Mouse (Mus musculus): ENCODE results near the gene Carm1. TPM values are rescaled to one million over a fixed set of nuclear protein-coding genes. Genes with fewer than 3 reads are reported as not detected.
"Not testable (repeated sequence)": the region's sequence is repeated elsewhere in the genome, so short reads cannot be mapped to it uniquely, and the experiment has no call there.

Gene Carm1
- total RNA-seq, 4 experiments from 2014 or later = 70.9 to 75.8 (median 73.3) TPM

- DNase-seq (ENCODE audit: low spot score) = no peak
These were observed 9.7 kb upstream of the Carm1 start for GRCm38 (mm10) chr9:21537009-21537408.

DNA sequence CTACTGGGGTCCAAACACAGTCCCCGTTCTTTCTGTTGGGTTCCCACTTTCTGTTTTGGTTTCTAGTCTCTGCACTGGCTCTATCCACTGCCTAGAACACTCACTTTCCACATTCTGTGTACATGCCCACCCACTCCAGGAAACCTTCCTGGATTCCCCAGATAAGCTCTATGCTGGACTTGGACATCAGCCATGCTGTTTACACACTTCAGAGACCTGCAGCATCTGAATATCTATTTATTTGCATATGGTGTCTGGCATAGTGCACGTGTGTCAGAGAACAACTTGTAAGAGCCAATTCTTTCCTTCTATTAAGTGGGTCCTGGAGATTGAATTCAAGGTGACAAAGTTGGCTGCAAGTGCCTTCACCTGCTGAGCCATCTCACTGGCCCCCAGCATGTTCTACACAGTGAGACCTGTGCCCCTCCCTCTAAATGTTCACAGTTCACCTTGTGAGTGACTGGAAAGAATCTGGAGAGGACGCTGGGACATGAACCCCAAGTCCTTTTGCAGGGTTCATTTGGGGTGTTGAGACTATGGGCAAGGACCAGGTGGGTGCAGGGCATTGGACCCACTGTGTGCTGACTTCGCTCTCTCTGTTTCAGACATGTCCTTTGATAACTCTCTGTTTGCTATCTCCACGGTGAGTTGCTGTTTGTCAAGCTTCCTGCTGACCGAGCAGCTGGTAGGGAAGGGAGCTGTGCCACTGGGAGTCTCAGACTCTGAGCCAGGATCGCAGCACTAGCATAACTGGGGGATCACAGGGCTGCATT is 6.5 kb upstream of the Carm1 start:
- DNase-seq (ENCODE audit: low spot score) = no peak

DNA sequence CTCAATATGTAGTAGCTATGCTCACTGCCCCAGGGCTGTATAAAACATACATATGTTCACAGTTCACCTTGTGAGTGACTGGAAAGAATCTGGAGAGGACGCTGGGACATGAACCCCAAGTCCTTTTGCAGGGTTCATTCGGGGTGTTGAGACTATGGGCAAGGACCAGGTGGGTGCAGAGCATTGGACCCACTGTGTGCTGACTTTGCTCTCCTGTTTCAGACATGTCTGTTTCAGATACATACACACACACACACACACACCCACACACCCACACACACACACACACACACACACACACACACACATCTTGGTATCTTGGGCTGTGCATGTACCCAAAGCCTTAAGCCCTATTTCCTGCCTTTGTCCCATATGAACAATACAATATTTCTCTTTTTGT is 4.7 kb upstream of the Carm1 start:
- not testable (repeated sequence) for DNase-seq (ENCODE audit: low spot score)

- DNase-seq (ENCODE audit: low spot score) = no peak
These were observed 1.3 kb upstream of the Carm1 start for GRCm38 (mm10) chr9:21545351-21545915.

- DNase-seq (ENCODE audit: low spot score) = peak; percentile 99
These were observed 542 bp upstream of the Carm1 start for GRCm38 (mm10) chr9:21545916-21546788.

DNA sequence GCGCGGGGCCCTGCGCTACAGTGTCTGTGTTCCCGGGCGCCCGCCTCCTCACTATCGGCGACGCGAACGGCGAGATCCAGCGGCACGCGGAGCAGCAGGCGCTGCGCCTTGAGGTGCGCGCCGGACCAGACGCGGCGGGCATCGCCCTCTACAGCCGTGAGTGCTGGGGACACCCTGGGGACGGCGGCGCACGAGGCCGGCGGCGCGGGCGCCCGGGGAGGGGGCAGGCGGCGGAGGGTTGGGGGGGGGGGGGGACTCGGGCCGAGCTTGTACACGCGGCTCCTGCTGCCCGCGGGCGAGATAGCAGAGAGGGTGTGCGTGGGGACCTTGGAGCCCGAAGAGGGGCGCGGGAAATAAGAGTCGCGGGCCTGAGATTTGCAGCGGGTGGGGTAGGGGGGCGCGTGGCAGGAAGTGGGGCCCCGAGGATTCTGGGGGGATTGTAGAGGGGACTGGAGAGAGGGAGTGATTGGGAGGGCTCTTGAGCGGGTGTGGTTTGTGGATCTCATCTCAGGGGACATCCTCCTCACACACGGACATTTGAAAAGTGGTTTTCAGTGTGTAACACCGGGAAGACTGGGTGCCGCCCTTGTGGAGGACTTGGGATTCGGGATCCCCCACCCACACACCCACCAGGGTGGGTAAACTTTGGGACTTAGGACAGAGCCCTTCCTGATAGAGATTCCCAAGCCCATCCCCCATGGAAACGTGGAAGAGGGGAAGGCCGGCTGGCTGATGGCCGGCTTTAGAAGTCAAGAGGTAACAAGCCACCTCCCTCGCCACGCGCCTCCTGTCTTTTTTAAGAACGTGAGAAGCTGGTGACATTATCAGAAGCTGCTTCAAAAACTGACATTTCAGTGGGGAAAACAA is 614 bp downstream of the Carm1 start:
- peak; percentile 41 for DNase-seq (ENCODE audit: low spot score)

DNA sequence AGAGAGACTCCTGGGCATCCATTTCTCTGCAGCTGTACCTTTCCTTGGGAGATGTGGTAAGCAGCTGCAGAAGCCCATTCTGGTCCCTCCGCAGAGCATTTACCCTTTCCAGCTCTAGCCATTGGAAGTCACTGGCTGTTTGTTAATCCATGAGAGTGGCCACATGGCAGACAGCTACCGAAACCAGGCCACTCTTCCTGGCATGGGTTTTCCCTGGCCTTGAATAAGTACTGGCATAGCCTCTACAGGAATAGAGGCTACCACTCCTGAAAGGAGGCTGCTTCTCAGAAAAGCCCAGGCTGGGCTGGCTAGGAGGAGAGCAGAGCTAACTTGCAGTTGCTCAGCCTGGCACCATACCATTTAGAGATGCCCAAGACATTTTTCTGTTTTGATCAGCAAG is 4.4 kb downstream of the Carm1 start:
- no peak for DNase-seq (ENCODE audit: low spot score)

GRCm38 (mm10) chr9:21553607-21554273 is 7.0 kb downstream of the Carm1 start:
- no peak for DNase-seq (ENCODE audit: low spot score)

- no peak for DNase-seq (ENCODE audit: low spot score)
These were observed 8.6 kb downstream of the Carm1 start for GRCm38 (mm10) chr9:21555198-21555742.

DNA sequence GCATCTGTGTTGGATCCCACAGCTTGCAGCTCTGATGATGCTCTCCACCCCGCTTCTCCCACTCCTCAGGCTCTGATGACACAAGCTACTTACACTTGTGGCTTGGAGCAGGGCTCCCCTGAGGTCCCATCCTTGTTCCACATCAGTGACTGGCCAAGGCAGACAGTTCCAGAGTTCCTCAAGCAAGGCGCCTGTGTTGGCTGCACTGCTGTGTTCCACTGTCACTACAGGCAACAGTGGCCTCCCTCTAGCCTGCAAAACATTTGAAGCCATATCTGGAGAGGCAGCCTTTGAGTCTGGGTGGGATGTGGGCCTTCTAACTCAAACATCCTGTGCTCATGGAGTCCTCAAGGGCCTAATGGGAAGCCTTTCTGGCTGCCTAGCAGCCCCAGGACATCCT is 10.3 kb downstream of the Carm1 start:
- DNase-seq (ENCODE audit: low spot score) = no peak

GRCm38 (mm10) chr9:21557556-21557955 is 10.9 kb downstream of the Carm1 start:
- no peak for DNase-seq (ENCODE audit: low spot score)

- peak; percentile 18 for DNase-seq (ENCODE audit: low spot score)
These were observed 11.7 kb downstream of the Carm1 start for GRCm38 (mm10) chr9:21558366-21558765.

DNA sequence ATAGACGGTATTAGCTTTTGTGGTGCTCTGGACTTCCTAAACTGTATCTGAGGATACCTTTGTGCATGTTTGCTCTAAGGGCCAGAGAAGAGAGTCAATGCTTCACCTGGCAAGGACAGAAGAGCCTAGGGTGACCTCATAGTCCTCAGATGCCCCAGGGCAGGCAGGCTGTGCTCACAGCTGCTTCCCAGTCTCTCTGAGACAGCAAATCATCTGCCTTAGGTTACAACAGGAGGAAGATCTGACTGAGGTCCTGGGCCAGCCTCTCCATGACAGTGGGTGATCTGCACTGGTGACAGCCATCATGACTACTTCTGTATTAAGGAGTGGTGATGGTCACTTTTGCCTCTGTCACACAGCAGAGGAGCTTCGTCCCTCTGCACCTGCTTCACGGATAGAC is 12.5 kb downstream of the Carm1 start:
- DNase-seq (ENCODE audit: low spot score) = no peak

DNA sequence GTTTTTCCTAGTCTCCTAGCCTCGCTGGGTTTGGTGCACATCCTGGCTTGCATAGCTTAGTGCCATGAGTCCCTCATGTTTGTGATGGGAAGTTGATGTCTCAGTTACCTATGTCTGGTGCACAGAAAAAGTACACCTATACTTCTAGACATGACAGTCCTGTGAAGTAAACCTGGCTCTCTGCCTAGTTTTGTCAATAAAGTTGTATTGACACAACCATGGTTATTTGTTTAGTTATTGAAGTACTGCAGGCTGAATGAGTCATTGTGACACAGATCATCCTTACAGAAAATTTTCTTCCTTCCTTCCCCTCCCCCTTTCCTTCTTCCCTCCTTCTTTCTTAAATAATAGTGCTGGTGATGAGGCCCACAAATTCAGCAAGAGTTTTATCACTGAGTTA is 17.7 kb downstream of the Carm1 start:
- DNase-seq (ENCODE audit: low spot score) = no peak

DNA sequence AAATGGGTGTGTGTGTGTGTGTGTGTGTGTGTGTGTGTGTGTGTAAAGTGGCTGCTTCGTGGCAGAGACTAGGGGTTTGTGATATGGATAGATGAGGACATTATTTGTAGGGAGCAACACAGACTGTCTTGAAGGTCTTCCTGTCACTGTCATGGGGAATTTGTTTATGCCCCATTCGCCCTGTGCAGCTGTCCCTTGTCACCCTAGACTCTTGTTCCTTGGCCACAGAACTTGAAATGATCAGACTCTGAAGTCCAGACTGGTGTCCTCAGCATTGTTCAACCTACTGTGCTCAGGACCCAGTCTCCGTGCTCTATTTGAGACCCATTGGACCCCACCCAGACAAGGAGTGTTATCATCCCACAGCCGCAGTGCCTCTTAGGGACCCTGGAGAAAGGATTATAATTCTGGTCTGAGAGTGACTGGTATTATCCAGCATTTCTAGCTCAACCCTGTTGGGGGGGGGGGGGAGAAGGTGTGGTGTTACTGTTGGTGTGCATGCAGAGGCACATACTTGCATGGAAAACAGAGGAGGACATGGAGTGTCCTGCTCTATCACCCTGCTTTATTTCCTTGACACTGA is 18.4 kb downstream of the Carm1 start:
- DNase-seq (ENCODE audit: low spot score) = no peak

GRCm38 (mm10) chr9:21566538-21566937 is 19.8 kb downstream of the Carm1 start:
- DNase-seq (ENCODE audit: low spot score) = no peak

GRCm38 (mm10) chr9:21567051-21567450 is 20.4 kb downstream of the Carm1 start:
- no peak for DNase-seq (ENCODE audit: low spot score)

GRCm38 (mm10) chr9:21568657-21569255 is 22.1 kb downstream of the Carm1 start:
- no peak for DNase-seq (ENCODE audit: low spot score)

DNA sequence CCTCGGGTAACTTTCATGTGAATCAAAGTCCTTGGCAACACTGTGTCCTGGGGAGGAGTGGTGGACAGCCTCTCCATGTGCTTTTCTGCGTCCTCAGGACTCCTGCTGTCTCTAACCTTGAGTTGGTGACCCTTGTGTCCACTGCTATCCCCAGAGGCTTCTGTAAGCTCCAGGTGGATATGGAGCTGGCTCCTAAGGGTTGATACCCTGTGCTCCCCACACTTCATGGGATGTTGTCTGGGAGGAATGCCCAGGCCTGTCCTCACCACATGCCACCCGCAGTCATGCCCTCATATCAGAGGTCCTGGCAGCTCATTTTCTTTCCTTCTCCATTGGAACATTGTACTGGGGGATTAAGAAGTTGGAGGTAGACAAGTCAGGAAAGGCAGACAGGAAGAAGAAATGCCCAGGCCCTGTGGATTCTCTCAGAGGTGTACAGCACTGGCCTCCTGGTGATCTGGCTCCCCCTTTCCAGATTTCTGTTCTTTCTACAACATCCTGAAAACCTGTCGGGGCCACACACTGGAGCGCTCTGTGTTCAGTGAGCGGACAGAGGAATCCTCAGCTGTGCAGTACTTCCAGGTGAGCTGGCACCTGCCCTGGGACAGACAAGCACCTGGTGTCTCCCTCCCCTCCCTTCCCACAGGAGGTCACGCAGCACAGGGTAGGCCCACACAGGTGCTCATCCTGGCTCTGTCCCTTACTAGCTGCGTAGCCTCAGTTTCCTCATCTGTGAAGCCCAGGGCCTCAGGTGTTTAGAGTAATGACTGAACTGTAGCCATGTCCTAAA is 27.5 kb downstream of the Carm1 start:
- no peak for DNase-seq (ENCODE audit: low spot score)

Measured in heart, adult 8-10 months (tissue).